16 mouse cellular contexts compared by ENCODE assay signal in the genomic region with DNA sequence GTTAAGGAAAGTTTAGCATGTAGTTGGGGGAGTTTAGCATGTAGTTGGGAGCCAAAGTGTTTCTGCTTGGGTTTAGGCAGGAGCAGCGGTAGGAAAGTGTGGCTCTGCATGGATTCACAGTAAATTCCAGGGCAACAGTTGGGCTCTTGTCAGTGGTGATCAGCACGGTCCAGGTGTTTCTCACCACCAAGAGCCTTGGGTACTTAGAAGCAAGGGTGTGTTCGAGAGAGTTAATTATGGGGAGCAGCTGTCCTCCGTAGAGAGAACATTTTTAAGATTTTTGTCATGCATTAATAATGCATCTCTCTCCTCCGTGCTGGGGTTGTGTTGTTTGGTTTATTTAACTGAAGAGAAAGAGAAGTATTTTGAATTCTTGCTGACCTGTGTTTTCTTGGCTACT.
"Had no signal": no experiment of that assay in that cellular context is flagged by ENCODE, and none has a peak within 500 bp of the region (broad histone marks: within the 10 kb centered on the region; RNA-seq: fewer than 3 reads in every experiment).

No protein-coding gene starts in this region.

- H3K36me3 ChIP-seq: lung, embryonic 15.5 days; midbrain, embryonic 10.5 days; midbrain, embryonic 13.5 days; midbrain, embryonic 15.5 days; neural tube, embryonic 13.5 days; neural tube, embryonic 15.5 days had no signal

- H3K9me3 ChIP-seq: lung, embryonic 15.5 days; midbrain, embryonic 10.5 days; midbrain, embryonic 13.5 days; midbrain, embryonic 15.5 days; neural tube, embryonic 13.5 days; neural tube, embryonic 15.5 days had no signal

- H3K4me3 ChIP-seq: lung, embryonic 15.5 days; midbrain, embryonic 10.5 days; midbrain, embryonic 13.5 days; midbrain, embryonic 15.5 days; neural tube, embryonic 13.5 days; neural tube, embryonic 15.5 days had no signal

- H3K4me2 ChIP-seq: lung, embryonic 15.5 days; midbrain, embryonic 13.5 days; midbrain, embryonic 15.5 days; neural tube, embryonic 13.5 days; neural tube, embryonic 15.5 days had no signal

- DNase-seq: lung, adult 18-20 months; retina, postnatal 1 day; right cerebral cortex, adult 18-20 months; right cerebral cortex, postnatal 25 days; right cerebral cortex, postnatal 4 days; spleen, adult 18-20 months; thymus, adult 18-20 months; thymus, postnatal 14 days; thymus, postnatal 36 days had no signal

- ATAC-seq: midbrain, embryonic 13.5 days; midbrain, embryonic 15.5 days had no signal

- H3K27ac ChIP-seq: liver, embryonic 14.5 days; lung, embryonic 15.5 days; midbrain, embryonic 10.5 days; midbrain, embryonic 13.5 days; midbrain, embryonic 15.5 days; neural tube, embryonic 13.5 days; neural tube, embryonic 15.5 days had no signal

- H3K27me3 ChIP-seq: lung, embryonic 15.5 days; midbrain, embryonic 13.5 days; midbrain, embryonic 15.5 days; neural tube, embryonic 13.5 days; neural tube, embryonic 15.5 days had no signal

- H3K9ac ChIP-seq: liver, embryonic 14.5 days; lung, embryonic 15.5 days; midbrain, embryonic 13.5 days; midbrain, embryonic 15.5 days; neural tube, embryonic 13.5 days; neural tube, embryonic 15.5 days had no signal
